Mouse (Mus musculus) liver, postnatal 0 days (tissue): ENCODE measurements around the gene Gzmk. TPM values are rescaled to one million over a fixed set of nuclear protein-coding genes. Genes with fewer than 3 reads are reported as not detected.

Experiments used
- ATAC-seq: fragments of 200-750 bp; cut with Nextera tagmentation; 2 replicates; pipeline ENCODE4 v1.8.0; 2017; ENCODE audit warnings: mild to moderate bottlenecking, moderate library complexity
- DNase-seq: peaks from one replicate; pipeline ENCODE4 v3.0.0-alpha.2; 2016
- H3K27ac ChIP-seq: fragments of 300-500 bp; sonication (generic); 2 replicates; pipeline ENCODE4 v1.5.1; 2014; ENCODE audit warnings: antibody characterized with exemption, moderate library complexity, mild to moderate bottlenecking, low read depth
- H3K27me3 ChIP-seq: fragments of 300-500 bp; sonication (generic); 2 replicates; pipeline ENCODE4 v1.6.1; 2014; ENCODE audit warnings: low read length, control low read depth, mixed read lengths; ENCODE audit not compliant: insufficient read depth
- H3K36me3 ChIP-seq: fragments of 300-500 bp; sonication (generic); replicated peaks from 2 replicates; pipeline ENCODE4 v1.6.1; 2014; ENCODE audit warnings: mild to moderate bottlenecking, control low read depth, low read length, moderate library complexity, mixed read lengths; ENCODE audit not compliant: insufficient read depth
- H3K4me1 ChIP-seq: fragments of 300-500 bp; sonication (generic); 2 replicates; pipeline ENCODE4 v1.6.1; 2014; ENCODE audit warnings: antibody characterized with exemption, mild to moderate bottlenecking, control low read depth; ENCODE audit not compliant: insufficient read depth
- H3K4me2 ChIP-seq: fragments of 300-500 bp; sonication (generic); 2 replicates; pipeline ENCODE4 v1.6.1; 2014; ENCODE audit warnings: low read depth, mild to moderate bottlenecking, low read length, moderate library complexity, mixed read lengths
- H3K4me3 ChIP-seq: fragments of 300-500 bp; sonication (generic); 2 replicates; pipeline ENCODE4 v1.5.1; 2014; ENCODE audit warnings: low read depth, low read length
- H3K9ac ChIP-seq: fragments of 300-500 bp; sonication (generic); replicated peaks from 2 replicates; pipeline ENCODE4 v1.6.1; 2014; ENCODE audit warnings: mild to moderate bottlenecking, moderate library complexity
- H3K9me3 ChIP-seq: fragments of 300-500 bp; sonication (generic); 2 replicates; pipeline ENCODE4 v1.6.1; 2016; ENCODE audit warnings: mild to moderate bottlenecking, control low read depth, low read length, mixed read lengths
- CTCF ChIP-seq: sonication (generic); IDR thresholded peaks from 2 replicates; pipeline ENCODE4 v1.5.1; 2016; ENCODE audit warnings: antibody characterized with exemption, low read depth
- EP300 ChIP-seq: IDR thresholded peaks from 2 replicates; pipeline ENCODE4 v1.6.1; 2016; ENCODE audit warnings: antibody characterized with exemption, low read depth, mild to moderate bottlenecking
- WGBS: fragments of 180-500 bp; shearing (Covaris S2); extraction: QIAGEN DNeasy Blood & Tissue Kit; methylation state at CpG from one replicate; pipeline ENCODE4 v1.1.7; 2014; ENCODE audit not compliant: insufficient replicate concordance; 5-methylcytosine and 5-hydroxymethylcytosine counted together
- polyA plus RNA-seq: library from polyadenylated mRNA; unstranded; fragments of >200 nt; fragmentation: Nextera tagmentation; extraction: Ambion mirVana; gene quantifications from 2 replicates; pipeline ENCODE4 v1.2.1, GENCODE M21; 2015

Gzmk gene
- polyA plus RNA-seq, 1 experiment from 2014 or later = not detected

DNA sequence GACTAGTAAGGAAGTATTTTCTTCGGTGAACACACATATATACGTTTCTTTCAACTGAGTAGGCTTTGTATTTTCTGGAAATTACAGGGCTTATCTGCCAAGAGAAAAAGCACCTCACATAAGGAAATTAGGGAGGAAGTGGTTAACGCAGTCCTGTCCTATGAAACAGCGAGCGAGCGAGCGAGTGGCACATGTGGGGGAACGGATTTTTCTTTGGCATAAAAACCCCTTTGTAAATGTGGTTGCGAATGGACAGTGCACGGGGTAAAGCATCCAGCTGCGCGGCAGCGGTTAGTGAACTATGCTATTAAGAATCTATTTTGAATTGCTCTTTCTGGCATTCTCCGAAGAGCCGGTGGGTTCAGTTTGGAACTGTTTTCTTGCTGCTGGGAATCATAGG is 14.4 kb downstream of the Gzmk start:
- Histone ChIP-seq H3K9ac (no peak overlapping the region), H3K9me3 (no peaks in the 10 kb centered on the region), H3K4me3 (no peak overlapping the region), H3K36me3 (no peaks in the 10 kb centered on the region), H3K27me3 (peaks cover 4% of the 10 kb centered on the region; the same call in 1 of the 2 replicates), H3K4me2 (peak overlapping the region; percentile 11; the same call in 1 of the 2 replicates), H3K4me1 (no peaks in the 10 kb centered on the region), H3K27ac (no peak overlapping the region)
- no peak for DNase-seq
- TF ChIP-seq CTCF (no peak), EP300 (no peak)
- 28% methylated on average over 15 of the region's 15 CpGs for WGBS
- no peak for ATAC-seq

DNA sequence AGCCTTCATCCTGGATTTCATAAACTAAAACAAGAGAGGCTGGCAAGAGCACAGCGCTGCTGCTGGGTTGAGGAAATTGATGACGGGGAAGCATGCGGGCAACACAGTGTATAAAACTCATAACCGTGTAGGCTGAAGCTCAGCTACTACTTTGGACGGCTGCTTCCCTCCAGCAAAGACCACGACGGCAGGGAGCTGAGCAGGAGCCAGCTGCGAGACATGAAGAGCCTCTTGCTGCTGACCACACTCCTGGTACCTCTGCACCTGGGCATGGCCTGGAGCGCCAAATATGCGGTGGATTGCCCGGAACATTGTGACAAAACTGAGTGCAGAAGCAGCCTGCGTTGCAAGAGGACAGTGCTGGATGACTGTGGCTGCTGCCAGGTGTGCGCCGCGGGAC is 16.1 kb downstream of the Gzmk start, which contains the start of gene Esm1:
Esm1 (plus strand) TSS at position 36 of the 400 bp plus-strand sequence.
- Histone ChIP-seq H3K4me2 (0 out of 2 replicates have a peak within 1 kb of the TSS, but pooled peaks have one; percentile 26), H3K27ac (no peak within 1 kb of the TSS), H3K4me3 (no peak within 1 kb of the TSS), H3K9me3 (no peaks in the 10 kb centered on the region), H3K9ac (no peak within 1 kb of the TSS), H3K4me1 (no peaks in the 10 kb centered on the region), H3K27me3 (peaks cover 4% of the 10 kb centered on the region; the same call in 1 of the 2 replicates), H3K36me3 (no peaks in the 10 kb centered on the region)
- WGBS = 30% methylated on average over 15 of the region's 15 CpGs
- DNase-seq (no peak), ATAC-seq (no peak)
- TF ChIP-seq EP300 (no peak), CTCF (no peak)

DNA sequence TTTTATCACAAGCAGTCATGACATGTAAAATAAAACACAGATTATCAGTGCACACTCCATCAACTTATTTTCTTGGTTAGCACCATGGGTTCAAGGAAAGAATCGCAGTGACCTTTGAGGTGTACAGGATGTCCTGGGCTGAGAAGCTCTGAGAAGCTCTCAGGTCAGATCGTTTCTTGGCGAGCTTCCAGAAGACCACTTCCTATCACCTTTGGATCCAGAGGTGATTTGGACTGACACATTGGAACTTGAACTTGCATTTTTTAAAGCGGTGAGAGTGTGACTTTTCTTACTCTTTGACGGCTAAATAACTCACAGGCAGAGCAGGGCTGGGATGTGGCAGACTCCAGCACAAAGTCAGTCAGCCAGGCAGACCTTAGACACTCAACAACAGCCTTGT is 20.4 kb downstream of the Gzmk start:
- no peak for TF ChIP-seq EP300
- no peak for TF ChIP-seq CTCF
- 82% methylated on average over 5 of the region's 5 CpGs for WGBS

DNA sequence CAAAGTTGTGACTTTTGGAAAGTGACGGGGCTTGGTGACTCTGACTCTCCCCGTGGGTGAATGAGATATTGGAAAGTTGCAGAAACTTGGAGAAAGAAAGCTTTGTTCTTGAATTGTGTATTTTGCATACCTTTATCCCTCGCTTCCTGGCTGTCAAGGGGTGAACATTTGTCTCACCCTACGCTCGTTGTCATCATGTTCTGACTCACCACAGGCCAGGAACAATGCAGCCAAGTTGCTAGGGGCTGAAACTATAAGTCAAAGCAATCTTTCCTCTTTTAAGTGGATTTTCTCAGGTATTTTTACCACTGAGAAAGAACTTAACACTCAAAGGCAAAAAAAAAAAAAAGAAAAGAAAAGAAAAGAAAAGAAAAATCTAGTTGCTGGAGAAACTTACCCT is 22.6 kb downstream of the Gzmk start:
- H3K9me3 ChIP-seq = no peaks in the 10 kb centered on the region
- no peaks in the 10 kb centered on the region for H3K4me1 ChIP-seq
- no peaks in the 10 kb centered on the region for H3K27me3 ChIP-seq
- no peak overlapping the region for H3K4me3 ChIP-seq
- 61% methylated on average over 5 of the region's 5 CpGs for whole genome bisulfite sequencing
- no peak overlapping the region for H3K4me2 ChIP-seq
- no peaks in the 10 kb centered on the region for H3K36me3 ChIP-seq
- H3K27ac ChIP-seq = no peak overlapping the region
- ATAC-seq (no peak), DNase-seq (no peak)
- no peak overlapping the region for H3K9ac ChIP-seq
- TF ChIP-seq EP300 (no peak), CTCF (no peak)

More for the DNA sequence above, 20.4 kb downstream of the Gzmk start:
- Histone ChIP-seq H3K9ac (no peak overlapping the region), H3K9me3 (no peaks in the 10 kb centered on the region), H3K4me3 (no peak overlapping the region), H3K36me3 (no peaks in the 10 kb centered on the region), H3K4me1 (no peaks in the 10 kb centered on the region), H3K27me3 (peaks cover 4% of the 10 kb centered on the region; the same call in 1 of the 2 replicates), H3K4me2 (no peak overlapping the region), H3K27ac (no peak overlapping the region)
- DNase-seq = no peak
- ATAC-seq = no peak

DNA sequence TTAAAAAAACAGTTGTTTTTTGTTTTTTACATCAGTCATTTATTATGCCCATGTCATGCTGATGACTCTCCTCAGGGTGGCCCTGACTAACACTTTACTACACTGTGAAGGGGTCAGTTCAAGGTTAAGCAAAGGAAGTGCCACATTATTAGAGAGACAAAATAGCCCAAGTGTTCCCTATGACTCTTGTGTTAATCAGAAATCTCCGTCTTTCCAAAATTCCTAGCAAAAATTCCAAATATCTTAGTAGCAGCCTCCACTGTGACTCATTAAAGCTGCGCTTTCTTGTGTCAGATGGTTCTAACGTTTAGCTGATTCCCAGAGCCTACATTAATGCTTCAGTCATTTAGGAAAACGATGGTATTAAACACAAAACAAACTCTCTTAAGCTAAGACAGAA is 23.5 kb downstream of the Gzmk start:
- H3K4me2 ChIP-seq = no peak overlapping the region

DNA sequence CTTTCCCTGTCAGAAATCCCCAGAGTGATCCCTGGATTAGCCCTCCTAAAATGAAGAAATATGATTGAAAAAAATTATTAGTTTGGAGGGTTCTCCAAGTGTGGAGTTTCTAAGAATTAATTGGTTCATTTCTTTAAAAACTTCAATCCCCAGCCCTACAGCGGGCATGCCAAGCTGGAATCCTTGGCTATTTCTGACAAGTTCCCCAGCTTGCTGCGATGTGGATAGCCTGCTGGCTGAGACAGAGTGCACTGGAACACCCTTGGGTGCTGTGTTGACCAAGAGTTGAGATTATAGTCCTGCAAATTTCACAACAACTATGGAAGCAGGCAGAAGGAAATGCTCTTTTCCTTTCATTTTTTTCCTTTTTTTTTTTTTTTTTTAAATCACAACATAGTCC is 24.1 kb downstream of the Gzmk start:
- 79% methylated on average over 2 of the region's 2 CpGs for WGBS
- no peak overlapping the region for H3K9ac ChIP-seq
- TF ChIP-seq EP300 = no peak
- TF ChIP-seq CTCF = no peak
- no peaks in the 10 kb centered on the region for H3K9me3 ChIP-seq
- ATAC-seq (no peak), DNase-seq (no peak)
- H3K4me3 ChIP-seq = no peak overlapping the region
- H3K4me2 ChIP-seq = no peak overlapping the region
- H3K36me3 ChIP-seq = no peaks in the 10 kb centered on the region
- H3K27ac ChIP-seq = no peak overlapping the region
- H3K4me1 ChIP-seq = no peaks in the 10 kb centered on the region
- no peaks in the 10 kb centered on the region for H3K27me3 ChIP-seq

More for the DNA sequence above, 23.5 kb downstream of the Gzmk start:
- Histone ChIP-seq H3K4me1 (no peaks in the 10 kb centered on the region), H3K36me3 (no peaks in the 10 kb centered on the region), H3K27me3 (no peaks in the 10 kb centered on the region), H3K9me3 (no peaks in the 10 kb centered on the region), H3K27ac (no peak overlapping the region), H3K4me3 (no peak overlapping the region), H3K9ac (no peak overlapping the region)
- DNase-seq = no peak
- no peak for TF ChIP-seq EP300
- no peak for TF ChIP-seq CTCF
- WGBS = 63% methylated on average over 4 of the region's 4 CpGs
- no peak for ATAC-seq

DNA sequence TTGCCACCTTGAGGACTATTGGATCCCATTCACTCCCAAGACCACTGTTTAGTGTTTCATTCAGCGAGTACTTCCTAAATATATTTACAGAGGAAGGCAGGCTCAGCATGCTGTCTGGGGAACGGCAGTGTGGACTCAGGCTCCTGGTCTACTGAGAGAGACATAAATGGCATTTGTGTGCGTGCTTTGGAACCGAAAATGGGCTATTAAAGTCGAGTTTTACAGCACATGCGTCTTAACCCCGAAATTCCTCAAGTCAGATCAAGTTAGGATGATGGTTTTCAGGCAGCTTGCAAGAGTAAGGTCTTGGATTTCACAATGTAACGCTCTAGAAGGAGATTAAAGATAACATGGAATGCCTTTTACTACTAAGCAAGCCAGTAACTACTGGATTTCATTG is 25.0 kb downstream of the Gzmk start:
- DNase-seq = no peak
- Histone ChIP-seq H3K4me1 (no peaks in the 10 kb centered on the region), H3K9ac (no peak overlapping the region), H3K9me3 (no peaks in the 10 kb centered on the region), H3K27me3 (no peaks in the 10 kb centered on the region), H3K4me2 (no peak overlapping the region), H3K27ac (no peak overlapping the region), H3K4me3 (no peak overlapping the region), H3K36me3 (no peaks in the 10 kb centered on the region)
- TF ChIP-seq EP300 (no peak), CTCF (no peak)
- ATAC-seq = no peak
- 64% methylated on average over 8 of the region's 8 CpGs for WGBS
